Mouse (Mus musculus) stomach, embryonic 14.5 days (tissue): ENCODE results near the gene Gm49396. TPM values are rescaled to one million over a fixed set of nuclear protein-coding genes. Genes with fewer than 3 reads are reported as not detected.

Experiments used
- ATAC-seq: fragments of 200-750 bp; cut with Nextera tagmentation; 2 replicates; pipeline ENCODE4 v1.8.0; 2017; ENCODE audit warnings: low read depth, moderate TSS enrichment; ENCODE audit not compliant: insufficient number of reproducible peaks, insufficient read depth, low FRiP score
- H3K27ac ChIP-seq: fragments of 300-500 bp; sonication (generic); 2 replicates; pipeline ENCODE4 v1.5.1; 2014; ENCODE audit warnings: mild to moderate bottlenecking, low read length, moderate library complexity, mixed read lengths
- H3K27me3 ChIP-seq: fragments of 300-500 bp; sonication (generic); 2 replicates; pipeline ENCODE4 v1.6.1; 2014; ENCODE audit warnings: low read length, control low read depth, mixed read lengths; ENCODE audit not compliant: control insufficient read depth, insufficient read depth
- H3K36me3 ChIP-seq: fragments of 300-500 bp; sonication (generic); 2 replicates; pipeline ENCODE4 v1.6.1; 2014; ENCODE audit warnings: mild to moderate bottlenecking, control low read depth, low read length, moderate library complexity, mixed read lengths; ENCODE audit not compliant: control insufficient read depth, insufficient read depth
- H3K4me1 ChIP-seq: fragments of 300-500 bp; sonication (generic); 2 replicates; pipeline ENCODE4 v1.6.1; 2014; ENCODE audit warnings: low read length, control low read depth, mixed read lengths; ENCODE audit not compliant: control insufficient read depth, insufficient read depth
- H3K4me2 ChIP-seq: fragments of 300-500 bp; sonication (generic); replicated peaks from 2 replicates; pipeline ENCODE4 v1.6.1; 2014; ENCODE audit warnings: low read depth, low read length, control low read depth
- H3K4me3 ChIP-seq: fragments of 300-500 bp; sonication (generic); 2 replicates; pipeline ENCODE4 v1.5.1; 2014; ENCODE audit warnings: low read depth, low read length, control low read depth
- H3K9ac ChIP-seq: fragments of 300-500 bp; sonication (generic); replicated peaks from 2 replicates; pipeline ENCODE4 v1.6.1; 2014; ENCODE audit warnings: low read depth, mild to moderate bottlenecking, control low read depth, low read length, moderate library complexity, mixed read lengths
- H3K9me3 ChIP-seq: fragments of 300-500 bp; sonication (generic); 2 replicates; pipeline ENCODE4 v1.6.1; 2016; ENCODE audit warnings: low read depth, low read length, control low read depth; ENCODE audit not compliant: control insufficient read depth
- WGBS: fragments of 180-500 bp; shearing (Covaris S2); extraction: QIAGEN DNeasy Blood & Tissue Kit; methylation state at CpG from one replicate; pipeline ENCODE4 v1.1.7; 2014; 5-methylcytosine and 5-hydroxymethylcytosine counted together
- polyA plus RNA-seq: library from polyadenylated mRNA; unstranded; fragments of >200 nt; fragmentation: Nextera tagmentation; extraction: Ambion mirVana; gene quantifications from 2 replicates; pipeline ENCODE4 v1.2.1, GENCODE M21; 2014

Gene Gm49396
- polyA plus RNA-seq, 1 experiment from 2014 or later = 10.0 TPM

- 0 out of 2 replicates have a peak overlapping the region, but pooled peaks have one; percentile 68 for H3K4me3 ChIP-seq
- ATAC-seq = no peak
- no peak overlapping the region for H3K27ac ChIP-seq
Measured at GRCm38 (mm10) chr7:30557901-30558514, 5.1 kb upstream of the Gm49396 start.

GRCm38 (mm10) chr7:30558656-30559442, 4.3 kb upstream of the Gm49396 start:
- peak overlapping the region; percentile 62 for H3K9ac ChIP-seq
- H3K36me3 ChIP-seq = peaks cover 20% of the 10 kb centered on the region
- peak overlapping the region; percentile 90 for H3K4me2 ChIP-seq
- no peak for ATAC-seq
- H3K27me3 ChIP-seq = no peaks in the 10 kb centered on the region
- H3K4me3 ChIP-seq = peak overlapping the region; percentile 68
- H3K27ac ChIP-seq = peak overlapping the region; percentile 28; the same call in 1 of the 2 replicates
- WGBS = 15% methylated on average over 12 of the region's 12 CpGs
- H3K9me3 ChIP-seq = no peaks in the 10 kb centered on the region
- peaks cover 11% of the 10 kb centered on the region; the same call in 1 of the 2 replicates for H3K4me1 ChIP-seq

More at GRCm38 (mm10) chr7:30557901-30558514, 5.1 kb upstream of the Gm49396 start:
- no peak overlapping the region for H3K9ac ChIP-seq
- peaks cover 18% of the 10 kb centered on the region; the same call in 1 of the 2 replicates for H3K4me1 ChIP-seq
- no peaks in the 10 kb centered on the region for H3K9me3 ChIP-seq
- H3K36me3 ChIP-seq = peaks cover 20% of the 10 kb centered on the region
- peak overlapping the region; percentile 90; the same call in 1 of the 2 replicates for H3K4me2 ChIP-seq
- H3K27me3 ChIP-seq = no peaks in the 10 kb centered on the region
- 90% methylated on average over 13 of the region's 13 CpGs for WGBS

GRCm38 (mm10) chr7:30559443-30559954, 3.6 kb upstream of the Gm49396 start, which contains the start of gene Lin37:
TSS of gene Lin37 (minus strand) at chr7:30559838.
- peaks cover 11% of the 10 kb centered on the region; the same call in 1 of the 2 replicates for H3K4me1 ChIP-seq
- ATAC-seq = peak; percentile 87
- under 1% methylated on average over 20 of the region's 20 CpGs for WGBS
- H3K36me3 ChIP-seq = peaks cover 22% of the 10 kb centered on the region
- H3K4me2 ChIP-seq = peak within 1 kb of the TSS; percentile 90
- no peaks in the 10 kb centered on the region for H3K9me3 ChIP-seq
- H3K4me3 ChIP-seq = peak within 1 kb of the TSS; percentile 68
- H3K27me3 ChIP-seq = no peaks in the 10 kb centered on the region
- H3K9ac ChIP-seq = peak within 1 kb of the TSS; percentile 62
- H3K27ac ChIP-seq = peak within 1 kb of the TSS; percentile 28; the same call in 1 of the 2 replicates

- peak overlapping the region; percentile 68; the same call in 1 of the 2 replicates for H3K4me3 ChIP-seq
- H3K9me3 ChIP-seq = no peaks in the 10 kb centered on the region
- no peak for ATAC-seq
- H3K9ac ChIP-seq = no peak overlapping the region
- no peak overlapping the region for H3K27ac ChIP-seq
- WGBS = 60% methylated on average over 2 of the region's 2 CpGs
- H3K4me1 ChIP-seq = peaks cover 11% of the 10 kb centered on the region; the same call in 1 of the 2 replicates
- peak overlapping the region; percentile 36 for H3K4me2 ChIP-seq
- H3K36me3 ChIP-seq = peaks cover 23% of the 10 kb centered on the region
- H3K27me3 ChIP-seq = no peaks in the 10 kb centered on the region
Measured at GRCm38 (mm10) chr7:30560296-30560695, 2.8 kb upstream of the Gm49396 start.

- Histone ChIP-seq H3K27ac (peak overlapping the region; percentile 76), H3K36me3 (peaks cover 15% of the 10 kb centered on the region), H3K27me3 (no peaks in the 10 kb centered on the region), H3K4me1 (peaks cover 11% of the 10 kb centered on the region; the same call in 1 of the 2 replicates), H3K4me3 (peak overlapping the region; percentile 59), H3K4me2 (peak overlapping the region; percentile 77), H3K9ac (peak overlapping the region; percentile 55), H3K9me3 (no peaks in the 10 kb centered on the region)
- ATAC-seq = no peak
- under 1% methylated on average over 27 of the region's 27 CpGs for WGBS
Measured at GRCm38 (mm10) chr7:30562526-30563116, 523 bp upstream of the Gm49396 start.

GRCm38 (mm10) chr7:30563906-30564280, 749 bp downstream of the Gm49396 start:
- peak overlapping the region; percentile 55 for H3K4me2 ChIP-seq
- peak overlapping the region; percentile 59 for H3K4me3 ChIP-seq
- 25% methylated on average over 6 of the region's 6 CpGs for WGBS
- H3K27me3 ChIP-seq = no peaks in the 10 kb centered on the region
- H3K4me1 ChIP-seq = 0 out of 2 replicates have a peak, but pooled peaks cover 1% of the 10 kb centered on the region
- ATAC-seq = no peak
- peak overlapping the region; percentile 96 for H3K27ac ChIP-seq
- 0 out of 2 replicates have a peak overlapping the region, but pooled peaks have one; percentile 21 for H3K9ac ChIP-seq
- peaks cover 23% of the 10 kb centered on the region for H3K36me3 ChIP-seq
- no peaks in the 10 kb centered on the region for H3K9me3 ChIP-seq

- no peaks in the 10 kb centered on the region for H3K9me3 ChIP-seq
- no peak within 1 kb of the TSS for H3K9ac ChIP-seq
- no peak for ATAC-seq
- H3K4me2 ChIP-seq = no peak within 1 kb of the TSS
- no peak within 1 kb of the TSS for H3K27ac ChIP-seq
- 95% methylated on average over 12 of the region's 12 CpGs for WGBS
- 0 out of 2 replicates have a peak within 1 kb of the TSS, but pooled peaks have one; percentile 59 for H3K4me3 ChIP-seq
- peaks cover 35% of the 10 kb centered on the region for H3K36me3 ChIP-seq
- H3K27me3 ChIP-seq = no peaks in the 10 kb centered on the region
- no peaks in the 10 kb centered on the region for H3K4me1 ChIP-seq
Measured at GRCm38 (mm10) chr7:30564970-30565571, 1.9 kb downstream of the Gm49396 start, which contains the start of gene Igflr1. TSS of gene Igflr1 (plus strand) at chr7:30565427.
